Mouse (Mus musculus) lung, adult 10 weeks (tissue): ENCODE measurements around the gene Rps26. TPM values are rescaled to one million over a fixed set of nuclear protein-coding genes. Genes with fewer than 3 reads are reported as not detected.

ENCODE experiments used
- polyA plus RNA-seq: library from polyadenylated mRNA; stranded (reverse); fragments of 350-450 nt; fragmentation: Illumina TruSeq; extraction: RNeasy Lipid Tissue Mini Kit (QIAGEN cat#74804); gene quantifications from one replicate; pipeline ENCODE4 v1.2.3, GENCODE M21; 2014; ENCODE audit warnings: low read depth, low replicate concordance; ENCODE audit not compliant: insufficient read depth

Rps26 gene
- 720 TPM for polyA plus RNA-seq

DNA sequence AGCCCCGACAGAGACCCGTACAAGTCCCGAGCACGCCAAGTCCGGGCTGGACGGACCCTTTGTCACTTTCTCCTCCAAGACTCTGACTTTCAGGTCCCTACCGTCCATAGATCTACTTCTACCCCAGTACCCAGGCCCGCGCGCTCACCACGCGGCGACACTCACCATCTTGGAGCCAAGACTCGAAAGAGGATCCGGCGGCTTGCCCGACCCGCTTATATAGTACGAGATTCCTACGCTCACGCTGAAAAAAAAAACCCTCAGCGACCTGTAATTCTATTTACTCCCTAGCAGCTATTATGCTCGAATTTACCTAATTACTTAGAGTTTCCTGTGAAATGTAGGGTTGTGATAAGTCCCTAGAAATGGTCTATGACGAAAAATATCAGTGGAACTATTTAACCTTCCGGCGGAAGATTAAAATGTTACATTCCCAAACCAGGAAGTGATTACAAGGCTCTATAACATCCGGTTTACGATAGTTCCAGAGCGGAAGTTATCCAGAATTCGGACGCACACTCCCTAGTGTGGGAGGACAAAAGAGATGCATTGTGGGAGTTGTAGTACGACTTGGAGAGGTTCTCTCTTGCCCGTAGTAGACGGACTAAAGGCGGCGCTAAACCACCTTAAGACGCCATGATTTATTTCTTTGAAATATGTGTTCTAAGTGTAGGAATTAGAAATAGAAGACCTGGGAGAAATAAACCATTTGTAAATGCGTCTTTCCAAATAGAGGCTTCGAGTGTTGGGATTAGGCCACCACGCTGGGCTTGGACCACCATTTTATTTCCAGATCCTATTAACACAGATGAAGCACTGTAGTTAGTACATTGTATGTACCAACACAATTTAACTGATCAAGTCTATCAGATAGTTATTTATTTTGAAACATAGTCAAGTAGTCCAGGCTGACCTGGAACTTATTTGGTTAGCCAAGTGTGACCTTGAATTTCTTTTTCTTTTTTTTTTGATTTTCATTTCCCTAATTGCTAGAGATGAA is at the start of gene Rps26:
Rps26 (minus strand) TSS at position 437 of the 1,000 bp plus-strand sequence.

DNA sequence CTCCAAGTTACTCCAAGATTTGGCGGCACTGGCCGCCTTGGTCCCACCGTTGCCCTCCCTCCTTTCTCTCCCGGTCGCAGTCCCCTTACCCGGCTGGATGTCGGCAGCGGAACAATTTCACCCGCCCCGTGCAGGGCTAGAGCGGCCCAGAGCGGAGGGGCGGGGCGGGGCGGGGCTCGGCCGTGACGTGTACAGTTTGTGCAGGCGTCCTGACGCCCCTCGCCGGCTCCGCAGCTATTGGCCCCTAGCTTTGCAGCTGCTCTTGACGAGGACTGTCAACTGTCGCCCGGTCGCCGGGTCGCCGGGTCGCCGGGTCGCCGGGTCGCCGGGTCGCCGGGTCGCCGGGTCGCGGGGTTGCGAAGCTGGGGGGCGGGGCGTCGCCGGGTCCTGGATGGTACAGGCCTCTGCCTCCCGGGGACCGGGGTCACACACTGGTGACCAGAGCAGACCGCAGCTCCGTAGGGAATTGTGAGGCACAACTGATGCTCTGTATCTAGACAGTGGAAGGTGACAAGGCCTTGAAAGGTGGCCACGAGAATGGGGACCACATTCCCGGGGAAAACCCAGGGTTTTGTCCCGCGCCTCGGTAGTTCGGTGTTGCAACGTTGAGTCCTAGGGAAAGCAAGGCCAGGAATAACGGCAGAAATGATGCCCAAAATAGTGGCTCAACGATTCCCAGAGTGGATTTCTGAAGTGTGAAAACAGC is 47.4 kb upstream of the Rps26 start, which contains the start of gene Suox:
Suox (minus strand) TSS at position 311 of the 706 bp plus-strand sequence.

DNA sequence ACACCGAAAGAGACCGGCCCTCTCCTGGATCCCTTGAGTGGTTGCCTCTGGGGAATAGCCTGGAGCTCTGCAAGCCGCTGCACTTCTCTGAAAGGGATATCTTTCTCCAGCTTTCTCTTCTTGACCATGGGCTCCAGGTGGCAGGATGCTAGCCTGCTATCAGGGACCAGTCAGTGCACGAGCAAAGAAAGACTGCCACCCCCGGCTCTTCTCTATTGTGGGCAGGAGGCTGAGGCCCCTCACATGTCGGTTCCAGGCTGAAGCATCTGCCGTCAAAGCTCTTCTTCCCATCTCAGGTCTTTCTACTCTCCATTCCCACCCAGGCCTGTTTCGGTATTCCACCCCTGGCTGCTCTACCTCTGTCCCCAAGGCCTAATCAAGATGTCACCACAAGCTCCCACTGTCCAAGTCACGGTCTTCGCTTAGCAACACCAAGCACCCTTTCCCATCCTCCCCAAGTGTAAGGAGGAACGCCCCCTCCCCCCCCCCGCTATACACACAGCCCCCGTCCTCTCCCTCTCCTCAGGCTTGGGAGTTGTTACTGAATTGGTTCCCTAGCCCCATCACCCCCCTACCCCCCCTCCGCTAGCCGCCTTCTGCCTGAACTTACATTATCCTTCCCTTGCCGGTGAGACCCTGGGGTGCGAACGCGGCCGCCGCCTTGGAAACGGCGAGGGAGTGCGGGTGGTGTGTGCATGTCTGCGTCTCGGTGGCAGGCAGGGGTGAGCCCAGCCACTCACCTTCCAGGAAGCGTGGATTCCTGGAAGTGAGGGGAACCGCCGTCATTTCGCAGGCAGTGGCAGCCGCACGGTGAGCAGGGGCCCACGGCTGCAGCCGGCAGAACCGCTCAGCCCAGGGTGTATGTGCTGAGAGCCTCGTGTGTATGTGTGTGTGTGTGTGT is 18.8 kb upstream of the Rps26 start, which contains the start of gene Ikzf4:
Ikzf4 (minus strand) TSS at position 881 of the 901 bp plus-strand sequence.

DNA sequence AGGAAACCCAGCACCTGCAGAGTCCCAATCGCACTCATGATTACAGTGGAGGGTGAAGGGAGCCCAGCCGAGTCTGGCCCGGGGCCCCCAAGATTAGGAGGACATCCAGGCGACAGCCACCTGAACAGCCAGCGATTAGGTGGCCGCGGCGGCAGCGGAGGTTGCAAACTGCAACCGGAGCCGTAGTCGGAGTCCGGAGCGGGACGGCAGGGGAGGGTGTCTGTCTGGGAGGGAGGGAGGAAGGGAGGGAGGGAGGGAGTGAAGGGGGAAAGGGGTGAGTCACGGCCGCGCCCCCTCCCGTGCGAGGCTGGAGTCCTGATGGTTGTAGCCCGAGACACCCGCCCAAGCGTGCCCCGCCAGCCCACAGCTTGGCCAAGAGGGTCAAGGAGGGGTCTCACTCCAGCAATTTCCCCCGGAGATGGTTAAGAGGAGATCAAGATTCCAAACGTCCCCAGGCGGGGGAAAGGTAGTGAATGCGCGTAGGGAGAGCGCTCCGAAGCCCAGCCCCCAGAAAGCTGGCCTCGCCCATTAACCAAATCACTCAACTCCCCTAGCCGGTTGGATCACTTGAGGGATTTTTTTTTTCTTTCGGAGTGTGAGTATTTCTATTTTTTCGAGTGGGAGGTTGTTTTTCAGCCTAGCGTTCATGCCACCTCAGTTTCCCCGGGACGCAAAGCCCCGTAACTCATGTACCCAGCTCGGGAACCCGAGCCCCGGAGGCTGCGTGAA is 36.9 kb downstream of the Rps26 start, which contains the start of gene Erbb3:
Erbb3 (minus strand) TSS at position 189 of the 729 bp plus-strand sequence.

Other genes starting within 250 kb of the Rps26 start
- 3.1 TPM for gene Ankrd52, start 249.6 kb downstream of the Rps26 start, polyA plus RNA-seq
- gene Slc39a5, start 225.5 kb downstream of the Rps26 start, polyA plus RNA-seq = not detected
- gene Nabp2, start 215.3 kb downstream of the Rps26 start, polyA plus RNA-seq = 47.4 TPM
- gene Rnf41, start 215.1 kb downstream of the Rps26 start, polyA plus RNA-seq = 22.4 TPM
- gene Smarcc2, start 167.5 kb downstream of the Rps26 start, polyA plus RNA-seq = 27.3 TPM
- 2,837 TPM for gene Myl6, start 132.6 kb downstream of the Rps26 start, polyA plus RNA-seq
- gene Myl6b, start 128.1 kb downstream of the Rps26 start, polyA plus RNA-seq = 1.4 TPM
- 39.2 TPM for gene Esyt1, start 100.9 kb downstream of the Rps26 start, polyA plus RNA-seq
- gene Zc3h10, start 79.0 kb downstream of the Rps26 start, polyA plus RNA-seq = 9.3 TPM
- 3,755 TPM for gene Rpl41, start 77.4 kb downstream of the Rps26 start, polyA plus RNA-seq
- 45.1 TPM for gene Pa2g4, start 60.8 kb downstream of the Rps26 start, polyA plus RNA-seq
- gene Erbb3, start 37.1 kb downstream of the Rps26 start, polyA plus RNA-seq = 8.0 TPM
- gene Ikzf4, start 19.2 kb upstream of the Rps26 start, polyA plus RNA-seq = 0.86 TPM
- 10.1 TPM for gene Suox, start 47.3 kb upstream of the Rps26 start, polyA plus RNA-seq
- gene Rab5b, start 69.5 kb upstream of the Rps26 start, polyA plus RNA-seq = 55.5 TPM
- 0.31 TPM for gene Pmel, start 77.4 kb upstream of the Rps26 start, polyA plus RNA-seq
- gene Cdk2, start 78.3 kb upstream of the Rps26 start, polyA plus RNA-seq = 11.7 TPM
- gene Dgka, start 118.1 kb upstream of the Rps26 start, polyA plus RNA-seq = 19.2 TPM
- gene Pym1, start 121.1 kb upstream of the Rps26 start, polyA plus RNA-seq = 25.4 TPM
- 10.5 TPM for gene Mmp19, start 164.2 kb upstream of the Rps26 start, polyA plus RNA-seq
- gene Dnajc14, start 177.3 kb upstream of the Rps26 start, polyA plus RNA-seq = 37.5 TPM
- gene Tmem198b, start 177.6 kb upstream of the Rps26 start, polyA plus RNA-seq = 6.7 TPM
- 97.3 TPM for gene Sarnp, start 190.6 kb upstream of the Rps26 start, polyA plus RNA-seq
- 65.0 TPM for gene Ormdl2, start 194.9 kb upstream of the Rps26 start, polyA plus RNA-seq